Mouse (Mus musculus) C2C12 (cell line): ENCODE data around the gene Gm49711.

Experiments used
- CTCF ChIP-seq: IDR thresholded peaks from one replicate; pipeline ENCODE4 v1.5.1; 2011; ENCODE audit not compliant: control insufficient read depth, insufficient read depth, insufficient read length
- MYOG ChIP-seq: IDR thresholded peaks from one replicate; pipeline ENCODE4 v1.6.1; 2011; ENCODE audit not compliant: control insufficient read depth, insufficient read length; ENCODE audit errors: extremely low read depth
- USF1 ChIP-seq: IDR thresholded peaks from one replicate; pipeline ENCODE4 v1.6.1; 2011; ENCODE audit warnings: low read depth, mild to moderate bottlenecking, control low read depth, moderate library complexity

DNA sequence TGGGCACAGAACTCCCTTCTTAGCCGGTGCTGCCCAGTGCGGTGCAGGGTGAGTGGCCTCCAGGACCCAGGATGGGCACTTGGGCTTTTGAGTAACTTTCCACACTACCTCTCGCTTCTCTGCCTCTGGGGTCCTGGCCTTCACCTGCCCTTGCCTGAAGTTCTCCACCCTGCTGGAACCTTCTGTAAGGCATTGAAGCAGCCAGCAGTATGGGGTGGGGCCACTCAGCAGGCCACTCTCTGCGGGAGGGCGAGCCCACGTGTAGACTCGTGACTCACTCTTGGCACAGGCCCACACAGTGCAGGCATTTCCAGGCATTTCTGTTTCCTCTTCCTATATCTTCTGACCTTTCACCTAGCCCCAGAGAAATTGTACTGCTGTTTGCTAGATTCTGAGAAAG lies 18.7 kb upstream of the Gm49711 start:
- no peak for TF ChIP-seq CTCF
- TF ChIP-seq USF1: peak; percentile 40
- TF ChIP-seq MYOG: no peak
